Mouse (Mus musculus) ES-E14 (cell line): Measurements from ENCODE around the gene Pcgf6.

Source experiments
- HCFC1 ChIP-seq: IDR thresholded peaks from 2 replicates; pipeline ENCODE4 v1.6.1; 2012; ENCODE audit warnings: low read length, inconsistent platforms, borderline replicate concordance; ENCODE audit not compliant: insufficient read depth
- MAFK ChIP-seq: IDR thresholded peaks from 2 replicates; pipeline ENCODE4 v1.6.1; 2014; ENCODE audit warnings: mild to moderate bottlenecking, low read depth, low read length, inconsistent platforms; ENCODE audit not compliant: insufficient read depth
- ZC3H11A ChIP-seq: IDR thresholded peaks from 2 replicates; pipeline ENCODE4 v1.6.1; 2012; ENCODE audit warnings: low read depth, mild to moderate bottlenecking, inconsistent platforms, low read length, borderline replicate concordance
- ZNF384 ChIP-seq: IDR thresholded peaks from 2 replicates; pipeline ENCODE4 v1.6.1; 2012; ENCODE audit warnings: low read depth, low read length, inconsistent platforms

DNA sequence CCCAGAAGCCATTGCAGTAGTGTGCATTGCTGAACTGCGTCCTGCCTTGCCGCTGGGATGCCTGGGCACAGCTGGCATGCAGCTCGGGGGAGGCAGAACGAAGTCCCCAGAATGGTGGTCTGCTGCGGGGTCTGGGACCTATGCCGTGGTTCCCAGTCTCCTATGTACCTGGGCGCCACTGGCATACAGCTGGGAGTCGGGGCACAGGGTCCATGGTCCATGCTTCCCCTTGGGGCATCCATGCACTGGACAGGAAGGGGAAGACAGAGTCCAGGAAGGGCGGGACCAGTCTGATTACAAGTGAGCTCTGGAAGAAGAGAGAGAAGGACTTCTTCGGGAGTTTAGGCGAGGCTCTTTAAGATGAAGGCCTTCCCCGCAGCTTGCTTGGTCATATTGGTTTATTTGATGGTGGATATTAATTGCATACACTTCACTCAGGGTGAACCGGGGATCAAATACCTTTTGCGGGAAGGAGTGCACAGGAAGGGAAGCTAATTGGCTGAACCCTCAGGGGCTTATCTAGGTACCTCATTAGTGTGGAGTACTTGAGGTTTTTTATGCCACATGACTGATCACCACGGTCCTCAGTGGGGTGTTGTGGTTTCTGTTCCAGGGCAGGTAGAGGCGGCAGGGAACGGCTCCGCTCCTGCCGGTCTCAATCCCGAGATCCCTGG lies 61.1 kb downstream of the Pcgf6 start:
- TF ChIP-seq HCFC1 = no peak
- no peak for TF ChIP-seq MAFK
- TF ChIP-seq ZNF384 = no peak
- no peak for TF ChIP-seq ZC3H11A
